Mouse (Mus musculus) frontal cortex, adult (tissue): ENCODE data around the gene Mcub.

Source experiments
- ATAC-seq: cut with Nextera tagmentation; 2 replicates; pipeline ENCODE4 v1.9.2; 2017; ENCODE audit warnings: mild to moderate bottlenecking, moderate library complexity, mixed read lengths; ENCODE audit not compliant: low TSS enrichment

Gene Mcub

DNA sequence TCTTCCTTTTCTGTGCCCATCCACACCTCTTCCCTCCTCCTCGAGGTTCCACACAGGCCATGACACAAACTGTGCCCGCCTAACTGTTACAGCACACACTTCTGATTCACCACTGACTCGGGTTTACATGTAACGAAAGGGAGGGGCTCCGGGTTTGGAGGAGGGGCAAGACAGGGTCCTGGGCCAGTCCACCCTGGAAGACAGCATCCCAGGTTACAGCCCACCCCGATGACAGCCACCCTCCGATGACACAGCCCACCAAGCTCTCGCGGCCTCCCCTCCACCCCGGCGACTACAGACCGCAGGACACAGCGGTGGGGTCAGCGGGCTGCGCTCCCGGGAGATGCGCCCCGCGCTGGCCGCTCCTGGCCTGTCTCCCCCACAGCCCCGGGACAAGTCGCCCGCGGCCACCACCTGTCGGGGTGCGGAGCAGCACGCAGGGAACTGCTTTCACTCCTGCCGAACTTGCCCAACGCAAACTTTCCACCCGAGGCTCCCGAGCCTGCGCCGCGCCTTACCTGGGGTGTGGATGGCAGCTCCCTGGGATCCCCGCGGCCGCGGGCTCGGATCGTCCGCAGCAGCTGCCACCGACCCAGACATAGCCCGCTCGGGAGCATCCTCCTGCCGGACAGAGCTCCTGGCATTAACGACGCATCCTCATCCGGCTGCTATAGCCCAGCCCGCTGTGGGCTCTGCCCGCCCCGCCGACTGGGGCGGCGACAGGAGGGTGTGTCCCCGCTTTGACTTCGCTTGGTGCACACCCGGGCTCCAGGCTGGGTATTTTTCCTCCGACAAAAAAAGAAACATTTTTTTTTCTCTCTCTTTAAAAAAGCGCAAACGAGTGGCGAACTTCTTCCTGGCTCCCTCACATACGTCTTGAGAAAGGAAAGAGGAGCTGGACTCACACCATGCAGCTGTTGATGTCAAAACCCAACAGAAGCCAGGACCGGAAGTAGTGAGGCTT lies at the start of gene Mcub:
Mcub (minus strand) TSS at position 775 of the 964 bp plus-strand sequence.
- peak; percentile 86 for ATAC-seq

GRCm38 (mm10) chr3:130012943-130013342 lies 42.9 kb upstream of the Mcub start:
- no peak for ATAC-seq

- no peak for ATAC-seq
These were observed 41.2 kb upstream of the Mcub start for GRCm38 (mm10) chr3:130011236-130011635.

- ATAC-seq, result peak; percentile 56
These were observed 36.1 kb upstream of the Mcub start for GRCm38 (mm10) chr3:130006141-130006540.

DNA sequence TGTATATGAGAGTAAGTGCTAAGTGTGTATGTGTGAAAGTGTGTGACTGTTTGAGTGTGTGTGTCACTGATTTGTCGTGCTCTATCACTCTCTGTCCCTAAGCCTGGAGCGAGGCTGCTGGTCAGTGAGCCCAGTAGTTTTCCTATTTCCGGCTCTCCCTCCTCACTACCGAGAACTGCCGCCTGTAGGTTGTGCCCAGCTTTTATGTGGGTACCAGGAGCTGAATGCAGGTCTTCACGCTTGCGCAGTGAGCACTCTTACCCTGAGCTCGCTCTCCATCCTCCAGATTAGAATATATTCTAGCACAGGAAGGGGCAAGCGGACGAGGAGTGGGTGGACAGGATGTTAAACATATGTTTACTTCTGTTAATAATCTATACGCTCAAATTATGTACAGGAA lies 30.9 kb upstream of the Mcub start:
- ATAC-seq, result no peak

DNA sequence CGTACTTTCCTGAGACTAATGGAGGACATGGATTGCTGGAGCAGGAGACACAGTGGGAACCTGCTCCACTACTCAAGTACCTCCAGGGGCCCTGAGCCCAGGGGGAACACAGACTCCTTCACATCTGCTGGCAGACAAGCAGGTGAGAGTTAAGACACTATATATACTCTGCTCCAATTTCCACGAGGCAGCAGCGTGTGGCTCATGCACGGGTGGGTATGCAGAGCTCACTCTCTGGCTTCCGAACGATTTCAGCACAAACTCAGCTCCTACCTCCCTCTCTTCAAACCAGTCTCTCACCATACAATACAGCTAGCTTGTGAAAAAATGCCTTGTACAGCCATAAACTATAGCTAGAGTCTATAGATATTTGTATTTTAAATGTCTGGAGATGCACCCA lies 28.5 kb upstream of the Mcub start:
- ATAC-seq, result peak; percentile 72

- ATAC-seq, result peak; percentile 50
These were observed 28.0 kb upstream of the Mcub start for GRCm38 (mm10) chr3:129998001-129998400.

DNA sequence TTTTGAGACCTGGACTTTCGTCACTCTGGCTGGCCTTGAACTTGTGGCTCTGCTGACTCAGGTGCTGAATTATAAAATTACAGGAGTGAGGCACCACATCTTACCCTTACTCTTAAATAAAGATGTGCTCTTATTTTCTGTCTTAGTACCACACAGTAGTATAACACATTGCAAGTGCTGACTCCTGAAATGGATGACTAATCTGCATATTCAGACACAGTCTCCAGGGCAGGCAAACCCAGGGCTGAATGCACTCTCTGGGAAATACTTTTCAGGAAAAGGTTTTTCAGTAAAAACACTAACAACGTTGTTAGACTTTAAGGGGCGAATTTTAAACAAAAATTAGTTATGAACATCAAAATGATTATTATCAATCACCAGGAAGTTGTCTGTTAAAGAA lies 27.3 kb upstream of the Mcub start:
- peak; percentile 72 for ATAC-seq

- 0 out of 2 replicates have a peak, but pooled peaks have one; percentile 32 for ATAC-seq
These were observed 17.3 kb upstream of the Mcub start for GRCm38 (mm10) chr3:129987297-129987696.

GRCm38 (mm10) chr3:129985335-129985734 lies 15.3 kb upstream of the Mcub start:
- ATAC-seq, result no peak

DNA sequence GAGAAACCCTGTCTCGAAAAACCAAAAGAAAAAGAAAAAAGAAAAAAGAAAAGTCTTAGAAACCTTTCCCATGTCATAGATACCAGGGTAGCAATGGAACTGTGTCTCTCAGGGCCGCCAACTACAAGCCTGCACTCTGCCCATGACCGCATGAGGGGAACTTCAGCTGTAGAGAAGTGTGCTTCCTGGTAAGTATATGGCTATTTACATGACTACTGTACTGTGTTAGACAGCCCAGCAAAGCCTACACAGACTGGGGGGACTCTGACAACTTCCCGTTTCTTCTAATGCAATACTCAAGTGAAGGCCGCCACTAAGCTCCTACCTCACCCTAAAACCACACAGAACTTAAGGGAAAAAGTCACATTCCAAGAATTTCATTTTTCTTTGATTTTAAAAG lies 14.8 kb upstream of the Mcub start:
- no peak for ATAC-seq

DNA sequence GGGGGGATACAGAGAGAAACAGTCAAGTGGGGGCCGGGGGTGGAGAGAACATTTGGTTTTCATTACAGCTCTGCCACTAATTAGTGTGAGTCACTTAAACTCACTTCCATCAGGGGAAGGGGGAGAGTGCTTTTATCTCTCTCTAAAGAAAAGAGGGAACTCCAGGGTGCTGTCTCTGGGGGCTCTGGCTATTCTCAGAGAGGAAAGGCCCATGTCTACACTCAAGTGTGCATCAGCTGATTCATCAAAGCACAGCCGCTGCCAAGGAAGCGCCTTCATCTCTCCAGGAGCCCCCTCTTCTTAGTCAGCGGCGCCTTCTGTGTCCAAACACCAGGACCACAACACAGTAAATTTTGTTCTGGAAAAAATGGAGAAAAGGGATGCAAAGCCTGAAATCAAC lies 12.3 kb upstream of the Mcub start:
- peak; percentile 28; the same call in 1 of the 2 replicates for ATAC-seq

GRCm38 (mm10) chr3:129981756-129982155 lies 11.8 kb upstream of the Mcub start:
- ATAC-seq, result peak; percentile 64

GRCm38 (mm10) chr3:129979510-129979909 lies 9.5 kb upstream of the Mcub start:
- ATAC-seq, result no peak

GRCm38 (mm10) chr3:129978716-129979115 lies 8.7 kb upstream of the Mcub start:
- ATAC-seq, result no peak

- ATAC-seq, result no peak
These were observed 6.3 kb upstream of the Mcub start for GRCm38 (mm10) chr3:129976317-129976716.

GRCm38 (mm10) chr3:129970529-129971515 lies 816 bp upstream of the Mcub start:
- peak; percentile 60 for ATAC-seq

DNA sequence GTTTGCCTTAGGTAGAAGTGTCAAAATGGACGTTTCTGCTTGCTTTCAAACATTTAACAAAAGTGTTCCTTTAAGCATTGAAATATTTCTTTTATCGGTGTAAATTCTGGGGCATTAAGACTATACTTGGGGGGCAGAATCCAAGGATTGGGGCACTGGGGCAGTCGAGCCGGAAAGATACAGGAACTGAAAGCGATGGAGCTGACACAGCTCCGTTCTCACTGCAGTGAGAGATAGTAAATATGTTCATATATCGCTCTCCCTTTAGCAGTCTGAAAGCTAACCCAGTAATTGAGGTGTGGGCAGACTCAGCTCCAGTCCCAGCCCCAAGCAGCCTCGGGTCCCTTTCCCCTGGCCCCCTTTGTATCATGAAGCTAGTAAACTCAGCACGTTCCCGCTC lies 975 bp downstream of the Mcub start:
- ATAC-seq, result 0 out of 2 replicates have a peak, but pooled peaks have one; percentile 27

DNA sequence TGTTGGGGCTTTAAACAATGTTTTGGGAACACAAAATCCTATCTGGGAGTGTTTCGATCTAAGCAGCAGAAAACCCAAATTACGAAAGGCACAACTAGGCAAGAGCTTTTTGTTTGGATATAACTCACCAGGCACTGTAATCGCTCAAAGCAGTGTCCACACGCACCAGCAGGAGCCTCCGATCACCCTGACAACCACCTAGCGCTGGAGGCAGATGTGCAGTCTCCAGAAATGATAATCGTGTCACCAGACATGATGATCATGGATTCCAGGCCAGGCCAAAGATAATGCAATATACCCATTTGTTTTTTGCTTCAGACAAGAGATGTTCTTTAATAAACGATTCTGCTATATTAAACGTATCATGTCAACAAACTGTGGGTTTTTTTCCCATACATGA lies 2.1 kb downstream of the Mcub start:
- ATAC-seq, result no peak

- no peak for ATAC-seq
These were observed 5.3 kb downstream of the Mcub start for GRCm38 (mm10) chr3:129964681-129965080.

DNA sequence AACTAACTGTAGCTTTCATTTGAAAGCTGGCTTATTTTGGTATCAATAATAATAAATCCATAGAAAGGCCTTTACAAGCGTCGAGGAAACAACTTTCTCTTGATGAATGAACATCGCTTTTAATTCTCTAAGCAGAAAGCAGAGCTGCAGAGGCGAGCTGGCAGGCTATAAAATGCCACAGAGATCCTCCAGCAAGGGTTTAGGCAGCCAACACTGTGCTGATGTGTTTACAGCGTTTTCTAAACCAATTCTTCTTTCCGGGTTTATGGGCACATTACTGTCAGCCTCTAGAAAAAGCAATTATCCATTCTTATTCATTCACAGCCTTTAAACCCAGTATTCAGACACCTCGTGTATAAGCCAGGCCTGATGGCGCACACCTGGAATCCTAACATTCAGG lies 7.5 kb downstream of the Mcub start:
- peak; percentile 80 for ATAC-seq

GRCm38 (mm10) chr3:129953296-129953695 lies 16.7 kb downstream of the Mcub start:
- no peak for ATAC-seq
